Mouse (Mus musculus) thymus, postnatal 10 days (tissue): Measurements from ENCODE around the gene Tacc2.
"Not testable (repeated sequence)": the region's sequence is repeated elsewhere in the genome, so short reads cannot be mapped to it uniquely, and the experiment has no call there.

ENCODE experiments used
- DNase-seq, 2 experiments: peaks; one replicate each; pipeline ENCODE4 v3.0.0; 2021; ENCODE audit warnings: low spot score in 2 of 2

The Tacc2 gene

GRCm38 (mm10) chr7:130577388-130578003 lies at the start of gene Tacc2:
TSS of gene Tacc2 (plus strand) at chr7:130577438.
- DNase-seq: no peak

GRCm38 (mm10) chr7:130531138-130531537 lies 46.1 kb upstream of the Tacc2 start:
- not testable (repeated sequence) for DNase-seq

- peak; percentile 50 to 84 for DNase-seq
These were observed 43.6 kb upstream of the Tacc2 start for GRCm38 (mm10) chr7:130533316-130534260.

- no peak for DNase-seq
These were observed 42.1 kb upstream of the Tacc2 start for GRCm38 (mm10) chr7:130535174-130535573.

GRCm38 (mm10) chr7:130537068-130537467 lies 40.2 kb upstream of the Tacc2 start:
- no peak for DNase-seq

GRCm38 (mm10) chr7:130540176-130540575 lies 37.1 kb upstream of the Tacc2 start:
- DNase-seq: no peak

- no peak for DNase-seq
These were observed 34.1 kb upstream of the Tacc2 start for GRCm38 (mm10) chr7:130543181-130543580.

GRCm38 (mm10) chr7:130545401-130545800 lies 31.8 kb upstream of the Tacc2 start:
- DNase-seq: no peak

- DNase-seq: no peak
These were observed 31.3 kb upstream of the Tacc2 start for GRCm38 (mm10) chr7:130545893-130546292.

GRCm38 (mm10) chr7:130546421-130546790 lies 30.8 kb upstream of the Tacc2 start:
- DNase-seq: no peak

- peak; percentile 79 to 92 for DNase-seq
These were observed 30.3 kb upstream of the Tacc2 start for GRCm38 (mm10) chr7:130546791-130547484.

GRCm38 (mm10) chr7:130547635-130548175 lies 29.5 kb upstream of the Tacc2 start:
- no peak for DNase-seq

- DNase-seq: no peak
These were observed 24.5 kb upstream of the Tacc2 start for GRCm38 (mm10) chr7:130552780-130553179.

- DNase-seq: no peak
These were observed 23.9 kb upstream of the Tacc2 start for GRCm38 (mm10) chr7:130553321-130553720.

GRCm38 (mm10) chr7:130555597-130555996 lies 21.6 kb upstream of the Tacc2 start:
- DNase-seq: no peak

GRCm38 (mm10) chr7:130558592-130558991 lies 18.6 kb upstream of the Tacc2 start:
- no peak for DNase-seq

GRCm38 (mm10) chr7:130560933-130561332 lies 16.3 kb upstream of the Tacc2 start:
- DNase-seq: no peak

GRCm38 (mm10) chr7:130563276-130563675 lies 14.0 kb upstream of the Tacc2 start:
- DNase-seq: no peak

- no peak for DNase-seq
These were observed 13.4 kb upstream of the Tacc2 start for GRCm38 (mm10) chr7:130563880-130564279.

- no peak for DNase-seq
These were observed 12.6 kb upstream of the Tacc2 start for GRCm38 (mm10) chr7:130564596-130564995.

- no peak for DNase-seq
These were observed 8.3 kb upstream of the Tacc2 start for GRCm38 (mm10) chr7:130568783-130569436.

GRCm38 (mm10) chr7:130570472-130570871 lies 6.8 kb upstream of the Tacc2 start:
- DNase-seq: no peak
